Mouse (Mus musculus): Measurements from ENCODE around the gene Nupl1. TPM values are rescaled to one million over a fixed set of nuclear protein-coding genes. Genes with fewer than 3 reads are reported as not detected.

Gene Nupl1
- polyA plus RNA-seq, 1 experiment: not detected

GRCm38 (mm10) chr14:60254774-60255173 is 3.5 kb upstream of the Nupl1 start:
- TF ChIP-seq GATA1 (IDR thresholded peaks at IDR 0.05; ENCODE audit: low read length): no peak

DNA sequence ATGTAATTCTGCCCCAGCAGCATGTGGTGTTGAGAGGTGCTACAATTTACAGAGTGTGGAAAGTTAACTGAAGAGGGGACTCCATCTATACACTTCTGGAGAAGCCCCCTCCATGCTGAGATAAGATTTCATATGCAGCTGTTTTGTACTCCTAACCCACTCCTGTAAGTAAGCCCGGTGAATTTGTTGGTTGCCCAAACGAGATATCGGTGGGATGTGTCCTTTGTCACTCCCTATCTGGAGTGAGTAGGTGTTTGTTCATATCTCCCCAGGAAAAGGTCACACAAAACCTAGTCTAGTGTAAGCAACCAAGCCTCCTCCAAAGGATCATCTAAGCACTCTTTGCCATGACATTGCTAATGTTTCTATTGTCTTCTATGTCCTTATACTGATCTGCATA is 2.2 kb upstream of the Nupl1 start:
- TF ChIP-seq GATA1 (IDR thresholded peaks at IDR 0.05; ENCODE audit: low read length): no peak

DNA sequence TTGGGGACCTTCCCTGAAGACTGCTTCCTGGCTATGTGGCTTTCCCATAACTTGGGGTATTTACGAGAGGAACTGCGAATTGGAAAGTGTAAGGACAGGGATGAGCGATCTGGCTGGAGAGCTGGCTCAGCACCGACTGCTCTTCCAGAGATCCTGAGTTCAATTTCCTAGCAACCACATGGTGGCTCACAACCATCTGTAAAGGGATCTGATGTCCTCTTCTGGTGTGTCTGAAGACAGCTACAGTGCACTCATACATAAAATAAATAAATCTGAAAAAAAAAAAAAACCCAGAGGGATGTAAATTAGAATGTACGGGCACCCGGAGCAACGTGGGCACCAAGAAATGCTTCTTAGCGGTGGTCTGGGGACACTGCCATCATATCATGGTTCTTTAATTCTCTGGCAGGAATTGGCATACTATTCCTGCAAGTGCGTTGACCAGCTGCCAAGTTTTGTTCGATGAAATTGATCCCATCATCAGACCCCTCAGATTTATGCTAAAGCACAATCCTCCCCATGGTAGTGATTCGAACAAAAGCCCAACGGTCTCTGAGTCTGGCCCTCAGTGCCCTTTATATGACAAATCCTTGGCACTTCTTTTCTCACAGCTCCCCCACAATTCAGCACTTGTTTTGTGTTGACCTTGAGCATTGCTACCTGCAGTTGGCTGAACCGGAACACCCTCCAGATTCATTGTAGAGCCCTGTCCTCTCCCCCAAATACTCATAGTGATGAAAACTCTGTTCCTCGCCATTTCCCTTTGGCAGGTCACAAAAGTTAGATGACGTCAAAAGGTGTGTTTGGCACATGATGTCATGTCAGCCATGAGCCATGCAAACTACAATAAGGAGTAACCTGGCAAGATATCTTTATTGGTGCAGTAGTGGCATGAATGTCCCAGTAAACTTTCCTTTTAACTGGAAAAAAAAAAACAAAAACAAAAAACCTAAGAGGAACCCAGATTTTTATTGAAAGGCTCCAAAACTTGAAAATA is 1.1 kb upstream of the Nupl1 start:
- TF ChIP-seq GATA1 (IDR thresholded peaks at IDR 0.05; ENCODE audit: low read length): no peak

DNA sequence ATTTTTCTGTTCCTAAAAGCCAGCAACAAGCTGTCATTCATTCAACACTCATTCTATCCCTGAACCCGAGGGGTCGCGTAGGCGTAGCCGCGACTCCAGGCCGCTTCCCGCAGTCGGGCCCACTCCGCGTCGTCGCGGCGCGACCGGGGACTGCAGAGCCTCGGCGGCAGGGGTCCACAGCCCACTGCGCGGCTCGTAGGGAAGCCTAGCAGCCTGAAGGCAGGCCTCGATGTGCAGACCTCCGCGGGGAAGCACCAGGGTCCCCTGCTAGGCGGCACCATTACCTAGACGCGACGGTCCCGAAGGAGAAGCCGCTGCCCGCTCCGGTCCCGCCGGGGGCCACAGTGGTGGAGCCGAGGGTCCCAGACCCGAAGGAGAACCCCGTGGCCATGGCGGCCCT is 352 bp downstream of the Nupl1 start:
- TF ChIP-seq GATA1 (IDR thresholded peaks at IDR 0.05; ENCODE audit: low read length): no peak

DNA sequence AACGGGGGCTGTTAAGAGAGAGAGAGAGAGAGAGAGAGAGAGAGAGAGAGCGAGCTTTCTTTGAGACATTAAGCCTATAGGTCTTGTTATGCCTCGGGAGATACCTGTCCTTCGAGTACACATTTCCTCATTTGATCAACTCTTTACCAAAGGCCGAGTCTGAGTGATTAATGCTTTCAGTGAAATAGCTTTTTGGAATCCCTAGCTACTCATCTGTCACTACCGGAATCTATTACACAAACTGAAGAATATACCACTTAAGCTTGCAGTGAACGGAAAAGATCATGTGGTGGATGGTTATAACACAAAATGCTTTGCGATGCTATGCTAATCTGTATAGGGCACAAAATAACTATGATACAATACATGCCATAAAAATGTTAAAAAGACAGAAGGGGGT is 865 bp downstream of the Nupl1 start:
- TF ChIP-seq GATA1 (IDR thresholded peaks at IDR 0.05; ENCODE audit: low read length): no peak

- no peak for TF ChIP-seq GATA1 (IDR thresholded peaks at IDR 0.05; ENCODE audit: low read length)
These were observed 12.7 kb downstream of the Nupl1 start for GRCm38 (mm10) chr14:60238551-60238950.

DNA sequence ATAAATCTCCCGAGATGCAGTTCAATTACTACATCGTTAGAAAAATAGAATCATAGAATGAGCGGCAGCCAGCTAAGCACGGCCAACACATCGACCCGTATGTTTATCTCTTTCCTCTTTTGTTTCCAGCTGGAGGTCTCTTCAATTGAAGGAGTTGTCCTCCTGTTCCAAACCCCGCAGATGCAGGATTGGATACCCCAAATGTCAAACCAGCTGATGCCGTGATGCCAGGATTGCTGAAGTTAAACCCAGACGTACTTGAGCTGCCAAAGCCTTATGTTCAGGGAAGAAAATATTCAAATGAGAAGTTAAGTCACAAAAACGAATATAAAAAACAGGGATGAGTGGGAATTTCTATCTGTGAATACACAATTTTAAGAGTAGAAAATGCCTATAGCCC is 31.3 kb downstream of the Nupl1 start:
- no peak for TF ChIP-seq GATA1 (IDR thresholded peaks at IDR 0.05; ENCODE audit: low read length)

- no peak for TF ChIP-seq GATA1 (IDR thresholded peaks at IDR 0.05; ENCODE audit: low read length)
These were observed 33.6 kb downstream of the Nupl1 start for GRCm38 (mm10) chr14:60217616-60218015.

DNA sequence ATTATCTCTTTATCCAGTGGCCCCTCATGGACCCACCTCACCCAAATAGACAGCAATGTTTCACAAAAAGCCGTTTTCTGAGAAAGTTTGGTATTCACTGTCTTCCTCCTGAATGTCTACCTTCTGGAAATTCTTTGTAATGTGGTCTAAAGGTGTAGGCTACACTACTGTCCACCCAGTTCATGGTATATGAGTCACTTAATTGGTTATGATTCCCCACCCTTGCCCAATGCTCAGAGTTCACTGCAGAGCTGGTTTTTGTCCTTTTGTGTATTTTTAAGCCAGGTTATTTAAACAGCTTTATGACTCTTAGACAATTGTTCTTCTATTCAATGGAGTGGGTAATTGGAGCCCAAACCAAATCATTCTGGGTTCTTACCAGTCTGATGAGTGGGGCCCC is 35.1 kb downstream of the Nupl1 start:
- TF ChIP-seq GATA1 (IDR thresholded peaks at IDR 0.05; ENCODE audit: low read length): no peak

GRCm38 (mm10) chr14:60215000-60215399 is 36.2 kb downstream of the Nupl1 start:
- no peak for TF ChIP-seq GATA1 (IDR thresholded peaks at IDR 0.05; ENCODE audit: low read length)

- TF ChIP-seq GATA1 (IDR thresholded peaks at IDR 0.05; ENCODE audit: low read length): no peak
These were observed 37.2 kb downstream of the Nupl1 start for GRCm38 (mm10) chr14:60214040-60214439.

DNA sequence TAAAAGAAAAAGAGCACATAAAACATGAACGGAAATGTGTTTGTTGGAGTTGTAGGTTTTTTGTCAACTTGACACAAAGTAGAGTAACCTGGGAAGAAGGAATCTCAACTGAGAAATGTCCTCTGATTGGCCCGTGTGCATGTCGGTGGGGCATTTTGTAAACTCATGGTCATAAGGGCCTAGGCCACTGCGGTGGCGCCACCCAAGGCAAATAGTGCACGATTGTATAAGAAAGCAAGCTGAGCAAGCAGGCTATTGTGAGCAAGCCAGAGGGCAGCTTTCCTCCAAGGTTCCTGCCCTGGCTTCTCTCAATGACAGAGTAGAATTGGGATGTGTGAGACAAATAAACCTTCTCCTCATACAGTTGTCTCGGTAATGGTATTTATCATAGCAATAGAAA is 42.1 kb downstream of the Nupl1 start:
- TF ChIP-seq GATA1 (IDR thresholded peaks at IDR 0.05; ENCODE audit: low read length): no peak

DNA sequence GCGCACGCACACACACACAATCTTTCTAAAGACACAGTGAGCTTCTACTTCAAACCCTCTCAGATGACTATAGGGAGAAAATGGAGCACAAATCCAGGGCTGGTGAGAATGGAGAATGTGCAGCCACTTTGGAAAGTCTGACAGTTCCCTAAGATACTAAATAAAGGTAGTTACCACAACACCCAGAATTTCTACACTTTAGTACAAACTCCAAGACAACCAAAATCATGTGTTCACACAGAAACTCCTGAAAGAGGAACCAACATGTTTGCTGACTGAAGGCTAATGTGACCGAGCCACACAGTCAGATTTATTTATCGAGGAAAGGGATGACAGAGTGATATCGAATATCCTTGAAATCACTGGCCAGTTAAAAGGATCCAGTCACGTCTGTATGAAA is 46.2 kb downstream of the Nupl1 start:
- no peak for TF ChIP-seq GATA1 (IDR thresholded peaks at IDR 0.05; ENCODE audit: low read length)

DNA sequence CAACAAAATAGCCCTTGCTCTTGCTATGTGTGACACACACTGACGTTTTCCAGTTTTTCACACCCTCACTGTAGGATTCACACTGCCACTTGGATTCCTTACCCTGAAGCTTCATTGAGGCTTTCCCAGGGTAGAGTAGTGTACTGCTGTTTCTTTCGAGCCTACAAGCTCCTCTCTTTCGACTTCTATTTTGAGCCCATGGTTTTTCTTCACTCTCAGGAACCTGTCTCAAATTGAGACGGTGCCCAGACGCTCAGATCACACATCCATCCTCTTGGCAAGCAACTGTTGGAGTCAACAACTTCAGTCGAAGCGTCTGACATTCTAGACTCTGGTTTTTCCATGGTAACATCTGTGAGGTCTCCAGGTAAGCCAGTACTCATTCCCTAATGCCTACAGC is 54.3 kb downstream of the Nupl1 start, which contains the start of gene Atp8a2:
Gene Atp8a2 (minus strand): TSS at position 296 of the 400 bp plus-strand sequence.
- TF ChIP-seq GATA1 (IDR thresholded peaks at IDR 0.05; ENCODE audit: low read length): no peak

GRCm38 (mm10) chr14:60195999-60196398 is 55.2 kb downstream of the Nupl1 start:
- TF ChIP-seq GATA1 (IDR thresholded peaks at IDR 0.05; ENCODE audit: low read length): no peak

DNA sequence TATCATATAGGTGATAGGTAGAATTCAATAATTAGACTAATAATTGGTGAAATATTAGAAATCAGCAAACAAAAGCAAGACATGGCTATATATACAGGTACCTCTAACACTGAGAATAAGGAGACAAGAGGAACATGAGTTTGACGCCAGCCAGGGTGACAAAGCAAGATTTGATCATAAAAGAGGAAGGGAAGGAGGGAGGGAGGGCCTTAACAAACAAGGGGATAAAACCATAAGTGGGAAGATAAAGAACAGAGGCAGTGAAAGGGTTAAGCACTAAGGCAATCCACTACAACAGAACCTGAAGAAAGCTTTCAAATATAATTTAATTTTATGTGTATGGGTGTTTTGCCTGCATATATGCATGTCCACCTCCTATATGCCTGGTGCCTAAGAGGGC is 56.6 kb downstream of the Nupl1 start:
- no peak for TF ChIP-seq GATA1 (IDR thresholded peaks at IDR 0.05; ENCODE audit: low read length)

GRCm38 (mm10) chr14:60189771-60190170 is 61.5 kb downstream of the Nupl1 start:
- TF ChIP-seq GATA1 (IDR thresholded peaks at IDR 0.05; ENCODE audit: low read length): no peak
